Mouse (Mus musculus) frontal cortex, postnatal 14 days (tissue): ENCODE data around the gene Cubn.

Source experiments
- DNase-seq, 2 experiments: peaks; one replicate each; pipeline ENCODE4 v3.0.0; 2022; ENCODE audit warnings: low spot score in 2 of 2

Gene Cubn

GRCm38 (mm10) chr2:13491734-13492133 lies at the start of gene Cubn:
Gene Cubn (minus strand): TSS chr2:13491813.
- DNase-seq = no peak

DNA sequence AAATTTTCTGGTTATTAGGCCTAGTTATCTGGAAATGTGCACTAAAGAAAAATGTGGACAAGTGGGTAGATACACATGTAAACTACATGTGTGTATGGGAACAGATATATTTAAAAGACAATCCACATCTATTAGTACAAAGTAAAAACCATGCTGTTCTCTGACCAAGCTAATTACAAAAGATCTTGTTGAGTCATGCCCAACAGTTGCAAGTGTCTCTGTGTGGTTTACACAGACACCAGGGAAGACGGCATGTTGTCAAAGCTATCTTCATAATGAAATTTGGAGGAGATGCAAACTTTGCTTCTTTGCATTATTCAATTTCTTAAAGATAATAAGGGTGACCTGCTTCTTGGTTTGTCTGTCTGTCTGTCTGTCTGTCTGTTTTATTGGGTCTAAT lies 48.2 kb upstream of the Cubn start:
- DNase-seq = no peak

GRCm38 (mm10) chr2:13538704-13539377 lies 47.2 kb upstream of the Cubn start:
- DNase-seq = no peak

- no peak for DNase-seq
Measured at GRCm38 (mm10) chr2:13538258-13538657, 46.6 kb upstream of the Cubn start.

DNA sequence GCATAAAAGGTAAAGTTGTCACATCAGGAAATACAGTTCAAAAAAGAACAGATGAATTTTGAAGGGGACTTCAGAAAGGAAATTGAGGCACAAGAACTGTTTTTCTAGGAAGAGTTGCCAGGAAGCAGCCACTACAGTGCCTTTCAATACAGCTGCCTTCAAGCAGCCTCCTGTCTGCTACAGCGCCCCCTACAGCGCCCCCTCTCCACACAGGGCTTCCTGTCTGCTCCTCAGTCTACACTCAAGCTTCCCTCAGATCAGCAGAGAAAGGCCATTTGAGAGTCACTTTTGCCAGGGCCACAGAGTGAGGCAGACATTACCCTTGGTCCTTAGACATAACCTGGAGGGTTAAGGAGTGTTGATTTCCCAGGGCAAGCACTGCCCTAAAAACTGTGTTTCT lies 46.1 kb upstream of the Cubn start:
- no peak for DNase-seq

GRCm38 (mm10) chr2:13536747-13537146 lies 45.1 kb upstream of the Cubn start:
- DNase-seq = no peak

- DNase-seq = no peak
Measured at GRCm38 (mm10) chr2:13530639-13531038, 39.0 kb upstream of the Cubn start.

- DNase-seq = no peak
Measured at GRCm38 (mm10) chr2:13529253-13529933, 37.8 kb upstream of the Cubn start.

DNA sequence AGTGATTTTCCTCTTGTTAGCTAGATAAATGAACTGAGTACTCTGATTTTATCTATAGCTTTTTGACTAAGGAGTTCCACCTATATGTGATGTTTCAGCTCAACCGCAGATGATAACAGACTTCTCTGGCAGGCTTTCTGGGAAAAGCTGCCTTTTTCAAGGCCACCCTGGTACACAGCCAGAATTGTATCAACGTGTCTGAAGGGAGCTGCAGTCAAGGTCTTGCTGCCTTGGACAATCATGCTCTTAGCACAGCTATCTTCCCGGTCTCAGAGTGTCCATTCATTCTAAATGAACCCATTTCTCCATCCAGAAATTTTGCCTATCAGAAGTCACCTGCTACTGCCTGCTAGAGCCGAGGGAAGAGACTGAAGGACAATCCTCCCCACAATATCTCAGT lies 35.9 kb upstream of the Cubn start:
- no peak for DNase-seq

DNA sequence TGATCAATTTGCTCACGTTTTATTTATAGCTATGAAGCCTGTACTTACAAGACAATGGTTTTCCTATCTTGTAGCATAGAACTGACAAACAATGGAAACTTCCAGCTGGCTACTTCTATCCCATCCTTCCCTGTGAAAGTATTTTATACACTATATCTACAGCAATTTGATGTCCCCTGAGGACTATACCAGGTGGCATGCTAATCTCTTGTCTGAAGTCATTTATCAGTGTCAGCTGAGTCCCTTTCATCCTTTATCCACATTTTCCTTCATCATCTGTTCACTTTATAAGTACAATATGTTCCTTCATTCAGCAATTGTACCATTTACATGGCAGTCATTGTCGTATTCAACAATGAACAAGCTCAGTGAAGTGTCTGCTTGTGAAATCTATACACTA lies 35.5 kb upstream of the Cubn start:
- DNase-seq = no peak

GRCm38 (mm10) chr2:13526205-13526604 lies 34.6 kb upstream of the Cubn start:
- DNase-seq = no peak

DNA sequence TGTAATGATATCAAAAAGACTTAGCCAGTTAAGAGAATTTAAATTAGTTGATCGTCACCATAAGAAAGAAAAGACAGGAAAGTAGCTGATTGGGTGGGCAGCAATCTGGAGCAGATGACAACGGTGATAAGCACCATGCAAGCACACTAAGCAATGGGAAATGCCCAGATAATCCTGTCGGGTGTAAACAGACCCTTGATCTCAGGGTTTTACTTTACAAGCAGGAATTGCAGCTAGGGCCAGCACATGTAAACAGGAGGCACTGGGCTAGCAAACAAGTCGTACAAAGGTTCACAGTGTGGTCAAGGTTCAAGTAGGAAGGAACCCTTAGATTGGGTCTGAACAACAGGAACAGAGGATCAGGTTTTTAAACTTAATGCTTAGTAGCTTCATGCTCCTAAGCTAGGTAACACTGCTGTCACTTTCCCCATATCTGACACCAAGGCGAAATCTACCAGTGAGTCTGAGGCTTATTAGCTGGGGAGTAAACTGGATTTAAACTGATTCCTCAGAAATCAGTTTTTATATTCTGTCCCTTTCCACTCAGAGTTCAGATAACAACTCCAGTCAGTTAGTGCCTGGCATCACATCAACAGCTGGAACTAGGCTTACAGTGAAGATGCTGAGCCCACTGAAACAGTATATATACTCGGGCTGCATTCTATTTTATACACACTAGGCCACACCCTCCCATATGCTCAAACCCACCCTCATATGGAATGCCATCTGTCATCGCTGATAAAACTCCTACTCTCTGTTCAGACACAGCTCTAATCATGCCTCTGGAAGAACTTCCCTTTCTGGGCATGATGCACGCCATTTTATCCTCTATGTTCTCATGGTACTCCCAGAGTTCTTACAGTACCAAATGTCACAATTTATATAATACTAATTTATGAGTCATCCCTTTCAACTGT lies 32.2 kb upstream of the Cubn start:
- peak; percentile 22 to 47 for DNase-seq

DNA sequence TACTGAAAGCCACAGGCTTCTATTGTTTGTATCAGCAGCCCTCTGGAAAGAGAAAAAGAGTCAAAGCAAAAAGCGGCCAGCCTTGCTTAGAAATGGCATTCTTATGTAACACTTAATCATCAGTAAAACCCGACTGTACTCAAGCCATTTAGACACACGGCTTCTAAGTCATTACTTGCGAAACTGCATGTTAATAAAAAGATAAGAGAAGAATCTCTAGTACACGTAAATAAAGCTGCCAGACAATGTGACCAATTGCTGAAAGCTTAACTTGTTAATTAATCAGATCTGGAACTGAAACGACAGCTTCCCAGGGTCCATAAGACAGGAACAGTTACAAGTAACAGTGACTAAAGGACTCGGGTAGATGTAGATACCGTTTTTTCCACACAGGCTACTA lies 30.5 kb upstream of the Cubn start:
- no peak for DNase-seq

DNA sequence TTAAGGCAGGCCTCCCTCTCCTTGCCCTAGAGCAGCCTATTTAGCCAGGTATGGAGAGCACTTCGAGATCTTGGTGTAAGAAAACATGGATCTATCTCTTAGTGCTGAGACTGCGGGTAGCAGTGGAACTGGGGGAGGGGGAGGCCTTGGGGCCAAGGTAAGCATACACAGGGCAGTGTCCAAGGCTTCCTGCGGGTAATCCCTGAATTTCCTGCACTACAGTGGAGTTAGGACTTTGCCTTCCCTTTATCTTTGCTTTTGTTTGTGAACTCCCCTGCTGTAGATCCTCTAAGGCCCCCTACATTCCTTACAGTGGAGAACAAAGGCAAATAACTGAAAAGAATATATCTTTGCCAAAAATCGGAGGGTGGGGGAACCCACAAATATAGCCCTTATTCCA lies 23.3 kb upstream of the Cubn start:
- DNase-seq = no peak

GRCm38 (mm10) chr2:13502717-13503116 lies 11.1 kb upstream of the Cubn start:
- no peak for DNase-seq

DNA sequence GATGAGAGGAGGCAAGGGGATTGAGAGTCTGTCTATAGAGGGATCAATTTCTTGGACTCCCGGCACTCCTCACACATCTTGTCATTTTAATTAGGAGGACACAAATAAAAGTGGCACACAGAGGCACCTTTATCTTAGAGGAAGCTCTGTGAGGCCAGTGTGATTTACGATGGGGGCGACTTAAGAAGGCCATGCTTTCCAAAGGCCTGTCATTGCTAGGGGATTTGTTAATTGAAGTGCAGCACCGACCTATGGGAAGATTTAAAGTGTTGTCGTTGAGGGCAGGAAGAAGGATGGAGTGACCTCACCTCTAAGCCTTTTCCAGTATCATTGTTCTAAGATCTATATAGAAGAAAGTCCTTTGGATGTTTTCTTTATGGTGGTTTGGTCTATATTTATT lies 9.9 kb upstream of the Cubn start:
- no peak for DNase-seq

GRCm38 (mm10) chr2:13500298-13500999 lies 8.8 kb upstream of the Cubn start:
- no peak for DNase-seq

DNA sequence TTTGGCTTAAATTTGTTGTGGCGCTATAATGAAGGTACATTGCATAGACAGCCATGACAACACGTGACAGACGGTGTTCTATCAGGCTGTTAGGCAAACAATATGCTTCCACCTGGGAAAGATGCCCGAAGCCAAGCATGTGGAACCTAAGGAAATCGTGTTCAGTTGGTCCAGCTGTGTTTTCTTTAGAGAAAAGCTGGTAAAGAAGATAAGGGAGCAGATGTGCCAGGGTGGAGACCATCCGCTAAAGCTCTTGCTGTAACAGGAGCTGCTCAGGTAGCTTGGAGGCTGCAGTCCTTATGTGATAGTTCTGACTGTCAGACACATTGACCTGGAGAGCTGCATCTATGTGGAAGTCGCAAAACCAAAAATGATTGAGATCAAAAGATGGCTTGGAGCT lies 7.6 kb upstream of the Cubn start:
- no peak for DNase-seq

GRCm38 (mm10) chr2:13496087-13496486 lies 4.5 kb upstream of the Cubn start:
- no peak for DNase-seq

DNA sequence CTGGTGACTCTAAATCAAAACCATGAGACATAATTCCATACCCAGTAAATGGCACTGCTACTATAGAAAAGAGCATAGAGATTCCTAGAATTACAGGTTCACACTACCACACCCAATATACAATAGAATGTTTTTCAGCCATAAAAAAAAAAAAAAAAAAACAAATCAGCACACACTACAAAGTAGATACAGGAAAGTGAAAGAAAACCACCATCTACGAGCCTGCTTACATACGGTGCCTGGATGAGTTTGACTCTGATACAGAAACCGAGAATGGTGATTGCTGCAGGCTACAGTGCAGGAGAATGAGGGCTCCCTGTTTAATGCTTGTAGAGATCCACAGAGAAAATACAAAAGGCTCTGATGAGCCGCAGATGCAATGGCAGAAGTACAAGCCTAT lies 1.3 kb upstream of the Cubn start:
- DNase-seq = no peak

- DNase-seq = no peak
Measured at GRCm38 (mm10) chr2:13490480-13490879, 1.1 kb downstream of the Cubn start.

- DNase-seq = no peak
Measured at GRCm38 (mm10) chr2:13486470-13486869, 5.1 kb downstream of the Cubn start.
